Mouse (Mus musculus): ENCODE data around the gene Tmem256. TPM values are rescaled to one million over a fixed set of nuclear protein-coding genes. Genes with fewer than 3 reads are reported as not detected.

Tmem256 gene
- polyA plus RNA-seq, 1 experiment = 200 TPM

DNA sequence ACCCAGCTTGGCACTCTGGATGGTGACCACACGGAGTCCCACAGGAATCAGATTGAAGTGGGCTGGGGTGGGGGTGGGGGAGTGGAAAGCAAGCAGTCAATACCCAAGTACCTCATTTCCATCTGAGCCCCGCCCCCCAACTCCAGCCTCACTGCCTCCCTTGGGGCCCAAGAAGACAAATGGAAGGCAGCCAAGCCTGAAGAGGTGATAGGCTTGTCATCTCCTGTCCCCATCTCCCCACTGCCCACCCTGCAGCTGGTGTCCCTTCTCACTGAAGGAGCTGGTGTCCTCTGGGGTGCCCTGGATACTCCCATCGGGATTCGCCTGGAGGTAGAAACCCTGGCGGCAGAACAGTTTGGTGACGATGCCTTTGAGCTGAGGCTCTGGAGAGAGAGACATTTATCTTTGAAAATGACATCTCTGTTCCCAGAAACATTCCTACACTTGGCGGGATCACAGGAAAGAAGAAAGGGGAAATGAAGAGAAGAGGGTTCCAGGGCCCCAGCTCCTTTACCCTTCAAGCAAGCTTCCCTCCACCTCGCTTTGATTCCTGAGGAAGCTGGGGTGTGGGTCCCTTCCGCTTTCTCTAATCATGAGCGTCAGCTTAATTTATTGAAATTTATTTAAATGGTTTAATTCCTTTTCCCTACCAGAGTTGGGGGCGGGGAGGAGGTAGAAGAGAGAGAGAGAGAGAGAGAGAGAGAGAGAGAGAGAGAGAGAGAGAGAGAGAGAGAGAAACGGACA, 38.7 kb upstream of the Tmem256 start:
- Histone ChIP-seq H3K27me3 (ENCODE audit: control insufficient read depth, insufficient read depth, low read length) (peaks cover 1% of the 10 kb centered on the region; the same call in 1 of the 2 replicates), H3K4me1 (ENCODE audit: control insufficient read depth, insufficient read depth, low read length) (peaks cover 7% of the 10 kb centered on the region; the same call in 1 of the 2 replicates), H3K4me3 (replicated peaks; ENCODE audit: insufficient read depth, low read depth, low read length) (no peak overlapping the region), H3K27ac (ENCODE audit: insufficient read depth, low read length) (no peak overlapping the region)
- 45% methylated on average over 12 of the region's 12 CpGs for WGBS
- DNase-seq = no peak
- TF ChIP-seq POLR2A (IDR thresholded peaks at IDR 0.05; ENCODE audit: borderline replicate concordance, insufficient read depth, low read length) (no peak), CTCF (IDR thresholded peaks at IDR 0.05; ENCODE audit: borderline replicate concordance, insufficient read depth, low read depth, low read length) (no peak)

DNA sequence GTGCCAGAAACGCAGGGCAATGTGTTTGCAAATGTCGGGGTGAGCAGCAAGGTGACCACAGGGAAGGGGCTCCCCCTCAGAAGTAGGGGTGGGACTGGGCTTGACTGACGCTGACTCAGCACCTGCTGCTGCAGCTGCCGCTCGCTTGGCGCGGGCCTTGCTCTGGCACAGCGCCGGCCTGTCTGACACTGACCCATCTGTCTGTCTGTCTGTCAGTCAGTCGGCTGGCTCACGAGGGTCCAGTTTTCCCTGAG, 38.2 kb upstream of the Tmem256 start:
- TF ChIP-seq POLR2A (IDR thresholded peaks at IDR 0.05; ENCODE audit: borderline replicate concordance, insufficient read depth, low read length) (no peak), CTCF (IDR thresholded peaks at IDR 0.05; ENCODE audit: borderline replicate concordance, insufficient read depth, low read depth, low read length) (no peak)
- H3K4me3 ChIP-seq (replicated peaks; ENCODE audit: insufficient read depth, low read depth, low read length) = no peak overlapping the region
- no peak overlapping the region for H3K27ac ChIP-seq (ENCODE audit: insufficient read depth, low read length)
- peaks cover 7% of the 10 kb centered on the region; the same call in 1 of the 2 replicates for H3K4me1 ChIP-seq (ENCODE audit: control insufficient read depth, insufficient read depth, low read length)
- 8% methylated on average over 11 of the region's 11 CpGs for WGBS
- peaks cover 1% of the 10 kb centered on the region; the same call in 1 of the 2 replicates for H3K27me3 ChIP-seq (ENCODE audit: control insufficient read depth, insufficient read depth, low read length)
- no peak for DNase-seq

DNA sequence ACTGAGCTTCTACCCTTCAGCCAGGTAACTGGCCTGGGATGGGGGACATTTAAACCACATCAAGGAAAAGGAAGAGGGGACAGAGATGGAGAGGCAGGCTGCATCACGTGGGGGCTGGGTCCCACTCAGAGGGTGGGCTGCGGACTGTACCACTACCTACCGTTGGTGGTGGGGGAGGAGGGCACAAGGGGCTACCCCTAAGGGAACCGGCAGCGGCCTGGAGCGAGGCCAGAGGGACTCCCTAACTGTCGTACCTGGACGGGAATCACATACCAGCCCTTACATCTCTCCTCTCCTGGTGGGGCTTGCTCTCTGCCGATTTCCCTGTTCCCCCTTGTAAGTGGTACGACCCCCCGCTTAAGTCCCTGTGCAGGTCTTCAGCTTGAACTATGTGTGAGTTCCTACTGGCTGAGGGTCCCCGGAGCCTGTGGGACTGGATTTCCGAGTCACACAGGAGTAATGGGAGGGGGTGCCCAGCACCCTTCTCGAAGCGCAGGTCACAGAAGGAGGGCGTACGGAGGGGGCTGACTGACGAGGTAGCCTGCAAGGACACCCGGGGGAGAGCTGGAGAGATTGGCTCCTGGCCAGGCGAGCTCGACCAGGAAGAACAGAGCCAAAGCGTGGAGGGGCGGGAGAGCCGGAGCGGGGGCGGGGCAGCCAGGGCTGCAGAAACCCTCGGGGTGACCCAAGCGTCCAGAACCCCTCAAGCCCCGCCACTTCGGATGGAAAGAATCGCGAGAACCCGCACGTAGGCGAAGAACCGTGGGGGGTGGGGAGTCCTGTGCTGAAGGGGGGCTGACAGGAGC, 37.7 kb upstream of the Tmem256 start:
- H3K4me3 ChIP-seq (replicated peaks; ENCODE audit: insufficient read depth, low read depth, low read length) = peak overlapping the region; percentile 8
- TF ChIP-seq CTCF (IDR thresholded peaks at IDR 0.05; ENCODE audit: borderline replicate concordance, insufficient read depth, low read depth, low read length) = no peak
- TF ChIP-seq POLR2A (IDR thresholded peaks at IDR 0.05; ENCODE audit: borderline replicate concordance, insufficient read depth, low read length) = no peak
- peaks cover 1% of the 10 kb centered on the region; the same call in 1 of the 2 replicates for H3K27me3 ChIP-seq (ENCODE audit: control insufficient read depth, insufficient read depth, low read length)
- H3K4me1 ChIP-seq (ENCODE audit: control insufficient read depth, insufficient read depth, low read length) = peaks cover 7% of the 10 kb centered on the region; the same call in 1 of the 2 replicates
- WGBS = 2% methylated on average over 35 of the region's 36 CpGs
- H3K27ac ChIP-seq (ENCODE audit: insufficient read depth, low read length) = no peak overlapping the region
- no peak for DNase-seq

DNA sequence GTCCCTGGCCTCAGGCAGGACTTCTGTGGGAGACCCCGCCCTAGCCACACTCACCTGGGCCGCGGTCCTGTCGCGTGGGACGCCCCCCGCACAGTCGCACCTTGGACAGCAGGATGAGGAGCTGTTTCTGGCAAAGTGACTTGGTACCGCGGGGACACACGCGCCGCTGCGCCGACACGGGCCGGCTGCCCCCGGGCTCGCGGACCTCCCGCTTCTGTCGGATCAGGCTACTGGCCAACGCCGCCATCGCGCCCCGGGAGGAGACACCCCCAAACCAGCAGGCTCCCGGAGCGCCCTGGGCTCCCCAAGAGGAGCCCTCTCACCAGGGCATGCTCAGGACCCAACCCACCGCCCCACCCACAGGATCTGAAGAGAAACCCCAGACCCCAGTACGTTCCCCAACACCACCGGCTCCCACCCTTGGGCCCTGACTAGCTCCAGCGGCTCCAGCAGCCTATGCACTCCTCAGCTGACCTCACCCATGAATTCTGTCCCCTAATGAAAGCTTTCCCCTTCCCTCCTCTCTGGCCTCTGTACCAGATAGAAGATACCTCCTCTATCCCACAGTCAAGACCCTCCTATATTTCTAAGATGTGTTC, 36.8 kb upstream of the Tmem256 start, which contains the start of gene Fgf11:
Gene Fgf11 (minus strand): TSS at position 479 of the 599 bp plus-strand sequence.
- H3K27me3 ChIP-seq (ENCODE audit: control insufficient read depth, insufficient read depth, low read length) = peaks cover 1% of the 10 kb centered on the region; the same call in 1 of the 2 replicates
- WGBS = 3% methylated on average over 33 of the region's 33 CpGs
- no peak for DNase-seq
- no peak for TF ChIP-seq CTCF (IDR thresholded peaks at IDR 0.05; ENCODE audit: borderline replicate concordance, insufficient read depth, low read depth, low read length)
- no peak for TF ChIP-seq POLR2A (IDR thresholded peaks at IDR 0.05; ENCODE audit: borderline replicate concordance, insufficient read depth, low read length)
- peak within 1 kb of the TSS; percentile 54 for H3K4me3 ChIP-seq (replicated peaks; ENCODE audit: insufficient read depth, low read depth, low read length)
- peaks cover 7% of the 10 kb centered on the region; the same call in 1 of the 2 replicates for H3K4me1 ChIP-seq (ENCODE audit: control insufficient read depth, insufficient read depth, low read length)
- H3K27ac ChIP-seq (ENCODE audit: insufficient read depth, low read length) = no peak within 1 kb of the TSS

DNA sequence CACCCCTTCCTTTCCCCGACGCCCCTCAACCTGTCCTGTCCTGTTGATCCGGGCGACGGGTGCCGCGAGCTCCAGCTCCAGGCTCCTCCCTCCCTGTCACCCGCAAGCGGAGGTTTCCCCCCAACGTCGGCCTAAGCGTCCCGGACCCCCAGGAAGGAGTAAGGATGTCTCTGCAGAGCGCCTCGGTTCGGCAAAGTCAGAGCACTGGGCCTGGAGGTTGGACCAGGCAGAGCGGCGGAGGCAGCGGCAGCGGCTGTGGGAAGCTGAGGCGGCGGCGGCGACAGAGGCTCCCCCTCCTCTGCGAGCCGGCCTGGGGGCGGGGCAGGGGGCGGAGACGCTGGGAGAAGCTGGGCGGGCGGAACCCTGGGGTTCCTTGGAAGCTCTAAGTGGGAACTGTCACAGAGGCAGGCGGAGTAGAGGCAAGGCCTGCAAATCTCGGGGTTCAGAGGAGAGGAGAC, 35.6 kb upstream of the Tmem256 start:
- Histone ChIP-seq H3K4me1 (ENCODE audit: control insufficient read depth, insufficient read depth, low read length) (peaks cover 7% of the 10 kb centered on the region; the same call in 1 of the 2 replicates), H3K4me3 (replicated peaks; ENCODE audit: insufficient read depth, low read depth, low read length) (peak overlapping the region; percentile 54), H3K27ac (ENCODE audit: insufficient read depth, low read length) (no peak overlapping the region), H3K27me3 (ENCODE audit: control insufficient read depth, insufficient read depth, low read length) (peaks cover 1% of the 10 kb centered on the region; the same call in 1 of the 2 replicates)
- peak; percentile 66 to 68 for DNase-seq
- 8% methylated on average over 33 of the region's 33 CpGs for WGBS
- no peak for TF ChIP-seq CTCF (IDR thresholded peaks at IDR 0.05; ENCODE audit: borderline replicate concordance, insufficient read depth, low read depth, low read length)
- TF ChIP-seq POLR2A (IDR thresholded peaks at IDR 0.05; ENCODE audit: borderline replicate concordance, insufficient read depth, low read length) = 0 out of 2 replicates have a peak, but pooled peaks have one; percentile 18

DNA sequence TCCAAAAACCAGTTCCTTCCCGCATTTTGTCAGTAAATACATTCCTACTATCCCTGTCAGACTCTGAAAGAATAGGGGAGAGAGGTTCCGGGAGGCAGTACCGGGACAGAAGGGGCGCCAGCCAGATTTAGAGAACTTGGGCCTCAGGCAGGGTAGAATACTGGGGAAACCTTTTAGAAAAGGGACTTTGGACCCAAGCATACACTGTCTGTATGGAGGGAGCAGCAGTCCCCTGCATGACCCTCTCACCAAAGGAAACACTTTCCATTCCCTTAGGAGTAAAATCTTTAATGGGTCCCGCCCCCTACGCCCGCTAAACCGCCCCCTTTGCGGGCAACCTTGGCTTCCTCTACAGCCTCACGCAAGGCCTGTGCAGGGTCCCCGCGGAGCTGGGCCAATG, 35.0 kb upstream of the Tmem256 start:
- 17% methylated on average over 12 of the region's 12 CpGs for WGBS
- H3K4me3 ChIP-seq (replicated peaks; ENCODE audit: insufficient read depth, low read depth, low read length) = peak overlapping the region; percentile 38
- no peak overlapping the region for H3K27ac ChIP-seq (ENCODE audit: insufficient read depth, low read length)
- no peak for DNase-seq
- H3K4me1 ChIP-seq (ENCODE audit: control insufficient read depth, insufficient read depth, low read length) = peaks cover 7% of the 10 kb centered on the region; the same call in 1 of the 2 replicates
- TF ChIP-seq CTCF (IDR thresholded peaks at IDR 0.05; ENCODE audit: borderline replicate concordance, insufficient read depth, low read depth, low read length) (no peak), POLR2A (IDR thresholded peaks at IDR 0.05; ENCODE audit: borderline replicate concordance, insufficient read depth, low read length) (no peak)
- H3K27me3 ChIP-seq (ENCODE audit: control insufficient read depth, insufficient read depth, low read length) = peaks cover 1% of the 10 kb centered on the region; the same call in 1 of the 2 replicates
